Mouse (Mus musculus): ENCODE measurements around the gene Cdk5rap2. TPM values are rescaled to one million over a fixed set of nuclear protein-coding genes. Genes with fewer than 3 reads are reported as not detected.

Gene Cdk5rap2
- polyA plus RNA-seq (2015; fragmentation: Nextera tagmentation; extraction: Ambion mirVana): 18.7 and 21.2 TPM in 2 replicates

- peak within 1 kb of the TSS; percentile 92 for H3K4me3 ChIP-seq (replicated peaks)
- H3K36me3 ChIP-seq: peaks cover 3% of the 10 kb centered on the region; the same call in 1 of the 2 replicates
- H3K9me3 ChIP-seq (replicated peaks): no peaks in the 10 kb centered on the region
- H3K4me1 ChIP-seq: peaks cover 14% of the 10 kb centered on the region
- under 1% methylated on average over 55 of the region's 55 CpGs for WGBS
- H3K9ac ChIP-seq: peak within 1 kb of the TSS; percentile 92
- peak within 1 kb of the TSS; percentile 66 for H3K4me2 ChIP-seq
- peak within 1 kb of the TSS; percentile 92 for H3K27ac ChIP-seq
- no peaks in the 10 kb centered on the region for H3K27me3 ChIP-seq
- peak; percentile 99 for ATAC-seq (replicated peaks; ENCODE audit: low FRiP score)
Observed at GRCm38 (mm10) chr4:70409994-70410721, at the start of gene Cdk5rap2. TSS of gene Cdk5rap2 (minus strand) at chr4:70410443.

- Histone ChIP-seq H3K27me3 (no peaks in the 10 kb centered on the region), H3K4me3 (replicated peaks) (no peak overlapping the region), H3K9ac (no peak overlapping the region), H3K4me2 (no peak overlapping the region), H3K4me1 (no peaks in the 10 kb centered on the region), H3K36me3 (no peaks in the 10 kb centered on the region), H3K27ac (no peak overlapping the region), H3K9me3 (replicated peaks) (no peaks in the 10 kb centered on the region)
- 88% methylated on average over 3 of the region's 3 CpGs for WGBS
- no peak for ATAC-seq (replicated peaks; ENCODE audit: low FRiP score)
Observed at GRCm38 (mm10) chr4:70452161-70452560, 41.9 kb upstream of the Cdk5rap2 start.

GRCm38 (mm10) chr4:70451750-70452149 is 41.5 kb upstream of the Cdk5rap2 start:
- Histone ChIP-seq H3K27ac (no peak overlapping the region), H3K36me3 (no peaks in the 10 kb centered on the region), H3K4me1 (no peaks in the 10 kb centered on the region), H3K9ac (no peak overlapping the region), H3K4me2 (no peak overlapping the region), H3K9me3 (replicated peaks) (no peaks in the 10 kb centered on the region), H3K27me3 (no peaks in the 10 kb centered on the region), H3K4me3 (replicated peaks) (no peak overlapping the region)
- ATAC-seq (replicated peaks; ENCODE audit: low FRiP score): no peak
- WGBS: 1% methylated on average over 2 of the region's 2 CpGs

- Histone ChIP-seq H3K36me3 (no peaks in the 10 kb centered on the region), H3K4me1 (no peaks in the 10 kb centered on the region), H3K27me3 (no peaks in the 10 kb centered on the region), H3K4me2 (no peak overlapping the region), H3K9ac (no peak overlapping the region), H3K27ac (no peak overlapping the region), H3K9me3 (replicated peaks) (no peaks in the 10 kb centered on the region), H3K4me3 (replicated peaks) (no peak overlapping the region)
- ATAC-seq (replicated peaks; ENCODE audit: low FRiP score): no peak
- WGBS: 89% methylated on average over 1 of the region's 1 CpGs
Observed at GRCm38 (mm10) chr4:70449668-70450067, 39.4 kb upstream of the Cdk5rap2 start.

- no peak overlapping the region for H3K9ac ChIP-seq
- H3K4me2 ChIP-seq: no peak overlapping the region
- no peak overlapping the region for H3K4me3 ChIP-seq (replicated peaks)
- H3K27ac ChIP-seq: no peak overlapping the region
- H3K36me3 ChIP-seq: no peaks in the 10 kb centered on the region
- H3K9me3 ChIP-seq (replicated peaks): no peaks in the 10 kb centered on the region
- H3K4me1 ChIP-seq: no peaks in the 10 kb centered on the region
- ATAC-seq (replicated peaks; ENCODE audit: low FRiP score): no peak
- no peaks in the 10 kb centered on the region for H3K27me3 ChIP-seq
- WGBS: 91% methylated on average over 3 of the region's 3 CpGs
Observed at GRCm38 (mm10) chr4:70446774-70447173, 36.5 kb upstream of the Cdk5rap2 start.

GRCm38 (mm10) chr4:70420202-70420601 is 10.0 kb upstream of the Cdk5rap2 start:
- WGBS: 79% methylated on average over 2 of the region's 2 CpGs
- no peak for ATAC-seq (replicated peaks; ENCODE audit: low FRiP score)
- Histone ChIP-seq H3K9ac (no peak overlapping the region), H3K27me3 (no peaks in the 10 kb centered on the region), H3K4me1 (no peaks in the 10 kb centered on the region), H3K9me3 (replicated peaks) (no peaks in the 10 kb centered on the region), H3K36me3 (no peaks in the 10 kb centered on the region), H3K27ac (no peak overlapping the region), H3K4me3 (replicated peaks) (no peak overlapping the region), H3K4me2 (no peak overlapping the region)

GRCm38 (mm10) chr4:70412126-70412525 is 1.9 kb upstream of the Cdk5rap2 start:
- H3K9me3 ChIP-seq (replicated peaks): no peaks in the 10 kb centered on the region
- peaks cover 14% of the 10 kb centered on the region for H3K4me1 ChIP-seq
- WGBS: 67% methylated on average over 2 of the region's 2 CpGs
- no peak overlapping the region for H3K9ac ChIP-seq
- H3K4me2 ChIP-seq: no peak overlapping the region
- no peaks in the 10 kb centered on the region for H3K36me3 ChIP-seq
- H3K4me3 ChIP-seq (replicated peaks): no peak overlapping the region
- no peak overlapping the region for H3K27ac ChIP-seq
- no peak for ATAC-seq (replicated peaks; ENCODE audit: low FRiP score)
- no peaks in the 10 kb centered on the region for H3K27me3 ChIP-seq

- WGBS: 23% methylated on average over 9 of the region's 9 CpGs
- H3K27ac ChIP-seq: peak overlapping the region; percentile 92; the same call in 1 of the 2 replicates
- no peak for ATAC-seq (replicated peaks; ENCODE audit: low FRiP score)
- peak overlapping the region; percentile 66 for H3K4me2 ChIP-seq
- H3K36me3 ChIP-seq: peaks cover 8% of the 10 kb centered on the region; the same call in 1 of the 2 replicates
- H3K4me3 ChIP-seq (replicated peaks): peak overlapping the region; percentile 92
- H3K4me1 ChIP-seq: peaks cover 14% of the 10 kb centered on the region
- no peaks in the 10 kb centered on the region for H3K9me3 ChIP-seq (replicated peaks)
- H3K27me3 ChIP-seq: no peaks in the 10 kb centered on the region
- peak overlapping the region; percentile 92 for H3K9ac ChIP-seq
Observed at GRCm38 (mm10) chr4:70409456-70409855, 787 bp downstream of the Cdk5rap2 start.

- Histone ChIP-seq H3K4me1 (no peaks in the 10 kb centered on the region), H3K36me3 (peaks cover 64% of the 10 kb centered on the region), H3K9me3 (replicated peaks) (no peaks in the 10 kb centered on the region), H3K27ac (no peak overlapping the region), H3K4me2 (no peak overlapping the region), H3K9ac (no peak overlapping the region), H3K4me3 (replicated peaks) (no peak overlapping the region), H3K27me3 (no peaks in the 10 kb centered on the region)
- ATAC-seq (replicated peaks; ENCODE audit: low FRiP score): peak; percentile 53
- 71% methylated on average over 9 of the region's 9 CpGs for WGBS
Observed at GRCm38 (mm10) chr4:70402109-70402819, 8.0 kb downstream of the Cdk5rap2 start.

- 89% methylated on average over 5 of the region's 5 CpGs for WGBS
- Histone ChIP-seq H3K36me3 (peaks cover 57% of the 10 kb centered on the region), H3K27me3 (no peaks in the 10 kb centered on the region), H3K4me1 (no peaks in the 10 kb centered on the region), H3K27ac (no peak overlapping the region), H3K9me3 (replicated peaks) (no peaks in the 10 kb centered on the region), H3K4me2 (no peak overlapping the region), H3K4me3 (replicated peaks) (no peak overlapping the region), H3K9ac (no peak overlapping the region)
- no peak for ATAC-seq (replicated peaks; ENCODE audit: low FRiP score)
Observed at GRCm38 (mm10) chr4:70399476-70399875, 10.8 kb downstream of the Cdk5rap2 start.

- Histone ChIP-seq H3K4me2 (no peak overlapping the region), H3K36me3 (peaks cover 56% of the 10 kb centered on the region)
- WGBS: 94% methylated on average over 2 of the region's 2 CpGs
Observed at GRCm38 (mm10) chr4:70399074-70399473, 11.2 kb downstream of the Cdk5rap2 start.

GRCm38 (mm10) chr4:70398088-70398487 is 12.2 kb downstream of the Cdk5rap2 start:
- Histone ChIP-seq H3K9me3 (replicated peaks) (no peaks in the 10 kb centered on the region), H3K4me1 (no peaks in the 10 kb centered on the region), H3K4me2 (no peak overlapping the region), H3K27me3 (no peaks in the 10 kb centered on the region), H3K9ac (no peak overlapping the region), H3K36me3 (peaks cover 49% of the 10 kb centered on the region), H3K27ac (no peak overlapping the region), H3K4me3 (replicated peaks) (no peak overlapping the region)
- no peak for ATAC-seq (replicated peaks; ENCODE audit: low FRiP score)
- 79% methylated on average over 4 of the region's 4 CpGs for WGBS

More at GRCm38 (mm10) chr4:70399074-70399473, 11.2 kb downstream of the Cdk5rap2 start:
- Histone ChIP-seq H3K27ac (no peak overlapping the region), H3K4me1 (no peaks in the 10 kb centered on the region), H3K9ac (no peak overlapping the region), H3K27me3 (no peaks in the 10 kb centered on the region), H3K9me3 (replicated peaks) (no peaks in the 10 kb centered on the region), H3K4me3 (replicated peaks) (no peak overlapping the region)
- ATAC-seq (replicated peaks; ENCODE audit: low FRiP score): no peak
